Mouse (Mus musculus) CD8-positive naive resting alpha-beta T cell, adult 2 months (primary cell): ENCODE measurements around the gene Rps12-ps3.

Experiments
- DNase-seq, 2 experiments: peaks; one replicate each; pipeline ENCODE4 v3.0.0; 2022; ENCODE audit warnings: low read depth in 2 of 2, low spot score in 2 of 2

Rps12-ps3 gene

GRCm38 (mm10) chr19:59321990-59322389 is at the start of gene Rps12-ps3:
Gene Rps12-ps3 (plus strand): TSS chr19:59322290.
- DNase-seq: no peak

- DNase-seq: no peak
Observed at GRCm38 (mm10) chr19:59273190-59273589, 48.9 kb upstream of the Rps12-ps3 start.

- DNase-seq: no peak
Observed at GRCm38 (mm10) chr19:59276354-59276753, 45.7 kb upstream of the Rps12-ps3 start.

GRCm38 (mm10) chr19:59280841-59281240 is 41.2 kb upstream of the Rps12-ps3 start:
- no peak for DNase-seq

GRCm38 (mm10) chr19:59282001-59282400 is 40.1 kb upstream of the Rps12-ps3 start:
- DNase-seq: no peak

- DNase-seq: no peak
Observed at GRCm38 (mm10) chr19:59289042-59289441, 33.0 kb upstream of the Rps12-ps3 start.

GRCm38 (mm10) chr19:59289811-59290210 is 32.3 kb upstream of the Rps12-ps3 start:
- no peak for DNase-seq

GRCm38 (mm10) chr19:59292183-59292839 is 29.8 kb upstream of the Rps12-ps3 start:
- DNase-seq: no peak

- DNase-seq: no peak
Observed at GRCm38 (mm10) chr19:59315308-59315707, 6.8 kb upstream of the Rps12-ps3 start.

GRCm38 (mm10) chr19:59316571-59316970 is 5.5 kb upstream of the Rps12-ps3 start:
- DNase-seq: peak in 1 of 2 experiments; percentile 7

GRCm38 (mm10) chr19:59330816-59331225 is 8.7 kb downstream of the Rps12-ps3 start:
- no peak for DNase-seq

GRCm38 (mm10) chr19:59336655-59337054 is 14.6 kb downstream of the Rps12-ps3 start:
- no peak for DNase-seq

- no peak for DNase-seq
Observed at GRCm38 (mm10) chr19:59337872-59338681, 16.0 kb downstream of the Rps12-ps3 start.

- no peak for DNase-seq
Observed at GRCm38 (mm10) chr19:59339908-59340307, 17.8 kb downstream of the Rps12-ps3 start.

- DNase-seq: no peak
Observed at GRCm38 (mm10) chr19:59342964-59343363, 20.9 kb downstream of the Rps12-ps3 start.

GRCm38 (mm10) chr19:59344304-59344711 is 22.2 kb downstream of the Rps12-ps3 start:
- peak; percentile 23 to 26 for DNase-seq

- peak; percentile 59 to 62 for DNase-seq
Observed at GRCm38 (mm10) chr19:59345081-59345657, 23.1 kb downstream of the Rps12-ps3 start.

- peak; percentile 75 to 82 for DNase-seq
Observed at GRCm38 (mm10) chr19:59345658-59346283, 23.7 kb downstream of the Rps12-ps3 start, which contains the start of gene Pdzd8. Gene Pdzd8 (minus strand): TSS chr19:59345780.

GRCm38 (mm10) chr19:59346325-59346724 is 24.2 kb downstream of the Rps12-ps3 start:
- no peak for DNase-seq

- DNase-seq: no peak
Observed at GRCm38 (mm10) chr19:59349329-59349960, 27.4 kb downstream of the Rps12-ps3 start.
